Mouse (Mus musculus) forebrain, embryonic 15.5 days (tissue): Measurements from ENCODE around the gene Ppp1r15a. TPM values are rescaled to one million over a fixed set of nuclear protein-coding genes. Genes with fewer than 3 reads are reported as not detected.

Experiments
- ATAC-seq: fragments of 200-750 bp; cut with Nextera tagmentation; replicated peaks from 2 replicates; pipeline ENCODE4 v1.8.0; 2017; ENCODE audit warnings: mild to moderate bottlenecking, moderate TSS enrichment, moderate library complexity
- H3K27ac ChIP-seq: fragments of 300-500 bp; sonication (generic); replicated peaks from 2 replicates; pipeline ENCODE4 v1.5.1; 2015; ENCODE audit warnings: mild to moderate bottlenecking, inconsistent platforms
- H3K27me3 ChIP-seq: fragments of 300-500 bp; sonication (generic); 2 replicates; pipeline ENCODE4 v1.6.1; 2015; ENCODE audit warnings: inconsistent platforms
- H3K36me3 ChIP-seq: fragments of 300-500 bp; sonication (generic); 2 replicates; pipeline ENCODE4 v1.6.1; 2015; ENCODE audit warnings: mild to moderate bottlenecking, inconsistent platforms
- H3K4me1 ChIP-seq: fragments of 300-500 bp; sonication (generic); 2 replicates; pipeline ENCODE4 v1.6.1; 2015; ENCODE audit warnings: inconsistent platforms
- H3K4me2 ChIP-seq: fragments of 300-500 bp; sonication (generic); replicated peaks from 2 replicates; pipeline ENCODE4 v1.6.1; 2015; ENCODE audit warnings: mild to moderate bottlenecking, inconsistent platforms
- H3K4me3 ChIP-seq: fragments of 300-500 bp; sonication (generic); 2 replicates; pipeline ENCODE4 v1.5.1; 2015; ENCODE audit warnings: mild to moderate bottlenecking, inconsistent platforms
- H3K9ac ChIP-seq: fragments of 300-500 bp; sonication (generic); replicated peaks from 2 replicates; pipeline ENCODE4 v1.6.1; 2015; ENCODE audit warnings: mild to moderate bottlenecking, inconsistent platforms
- H3K9me3 ChIP-seq: fragments of 300-500 bp; sonication (generic); 2 replicates; pipeline ENCODE4 v1.6.1; 2016; ENCODE audit warnings: inconsistent platforms
- WGBS: fragments of 180-500 bp; shearing (Covaris S2); methylation state at CpG from one replicate; pipeline ENCODE4 v1.1.7; 2015; ENCODE audit warnings: mixed read lengths; 5-methylcytosine and 5-hydroxymethylcytosine counted together
- polyA plus RNA-seq: library from polyadenylated mRNA; unstranded; fragments of >200 nt; fragmentation: Nextera tagmentation; extraction: Ambion mirVana; gene quantifications from 2 replicates; pipeline ENCODE4 v1.2.1, GENCODE M21; 2015

Gene Ppp1r15a
- polyA plus RNA-seq, 1 experiment from 2014 or later = 15.4 TPM

DNA sequence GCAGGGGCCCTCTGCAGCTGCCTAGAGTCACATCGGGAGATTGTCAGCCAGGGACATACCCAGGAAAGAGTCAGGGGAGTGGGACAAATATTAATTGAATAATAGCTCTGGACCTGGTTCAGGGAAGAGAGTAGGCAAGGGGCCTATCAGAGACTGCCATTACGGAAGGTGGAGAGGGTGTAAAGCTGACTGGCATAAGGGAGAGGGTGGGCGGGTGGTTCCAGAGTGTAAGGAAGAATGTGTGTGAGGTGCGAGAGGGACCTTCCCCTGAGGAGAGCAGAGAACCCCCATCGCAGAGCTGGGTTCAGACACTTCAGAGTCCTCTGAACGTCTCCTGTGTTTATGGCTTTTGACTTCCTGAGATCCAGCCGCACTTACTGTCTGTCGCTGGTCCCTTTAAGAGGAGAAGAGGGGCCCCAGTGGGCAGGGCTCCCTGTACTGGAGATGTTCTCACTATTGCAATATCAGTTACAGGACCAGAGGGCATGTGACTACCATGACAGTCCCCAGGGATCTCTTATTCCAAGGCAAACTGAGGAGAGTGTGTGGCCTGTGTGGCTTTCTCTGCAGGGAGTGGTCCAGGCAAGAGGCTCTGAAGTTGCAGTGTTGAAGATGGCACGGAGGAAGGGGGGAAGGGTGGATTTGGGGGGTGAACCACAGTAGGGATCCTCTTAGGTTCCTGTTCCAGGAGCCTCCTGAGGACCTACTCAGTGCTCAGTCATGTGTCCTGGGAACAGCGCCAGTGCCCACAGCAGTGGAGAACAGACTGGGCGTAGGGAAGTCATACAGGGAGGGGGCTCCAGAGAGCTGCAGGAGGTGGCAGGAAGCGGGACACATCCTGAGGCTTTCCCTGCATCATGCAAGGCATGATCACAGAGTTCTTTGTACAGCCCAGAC lies 35.8 kb upstream of the Ppp1r15a start:
- H3K27me3 ChIP-seq = no peaks in the 10 kb centered on the region; the same call in 1 of the 2 replicates
- H3K4me1 ChIP-seq = no peaks in the 10 kb centered on the region
- no peak overlapping the region for H3K4me2 ChIP-seq
- no peak for ATAC-seq
- WGBS = 59% methylated on average over 12 of the region's 12 CpGs
- H3K36me3 ChIP-seq = no peaks in the 10 kb centered on the region
- no peak overlapping the region for H3K9ac ChIP-seq
- no peak overlapping the region for H3K27ac ChIP-seq
- H3K4me3 ChIP-seq = no peak overlapping the region
- no peaks in the 10 kb centered on the region for H3K9me3 ChIP-seq

GRCm38 (mm10) chr7:45560843-45561623 lies 35.0 kb upstream of the Ppp1r15a start:
- H3K9me3 ChIP-seq = no peaks in the 10 kb centered on the region
- 27% methylated on average over 17 of the region's 17 CpGs for WGBS
- no peaks in the 10 kb centered on the region; the same call in 1 of the 2 replicates for H3K27me3 ChIP-seq
- H3K9ac ChIP-seq = no peak overlapping the region
- H3K4me1 ChIP-seq = no peaks in the 10 kb centered on the region
- no peak overlapping the region for H3K4me2 ChIP-seq
- no peaks in the 10 kb centered on the region for H3K36me3 ChIP-seq
- H3K4me3 ChIP-seq = no peak overlapping the region
- H3K27ac ChIP-seq = no peak overlapping the region
- ATAC-seq = peak; percentile 66; the same call in 1 of the 2 replicates

DNA sequence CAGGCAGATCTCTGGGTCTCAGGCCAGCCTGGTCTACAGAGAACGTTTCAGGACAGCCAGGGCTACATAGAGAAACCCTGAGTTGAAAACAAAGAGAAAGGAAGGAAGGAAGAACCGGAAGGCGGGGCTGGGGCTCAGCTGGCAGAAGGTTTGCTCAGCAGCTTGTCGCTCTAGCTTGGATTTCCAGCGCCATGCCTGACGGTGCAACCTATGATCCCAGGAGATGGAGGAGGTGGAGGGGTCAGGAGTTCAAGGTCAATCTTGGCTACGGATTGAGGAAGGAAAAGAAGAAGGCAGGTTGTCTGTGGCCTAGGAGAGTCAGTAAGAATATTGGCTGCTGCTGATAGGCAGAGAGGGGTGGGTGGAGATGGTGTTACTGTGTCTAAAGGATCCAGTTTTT lies 34.2 kb upstream of the Ppp1r15a start:
- Histone ChIP-seq H3K4me3 (no peak overlapping the region), H3K27ac (no peak overlapping the region), H3K36me3 (no peaks in the 10 kb centered on the region), H3K9me3 (no peaks in the 10 kb centered on the region), H3K4me2 (no peak overlapping the region), H3K9ac (no peak overlapping the region), H3K4me1 (no peaks in the 10 kb centered on the region), H3K27me3 (no peaks in the 10 kb centered on the region; the same call in 1 of the 2 replicates)
- 87% methylated on average over 7 of the region's 7 CpGs for WGBS
- no peak for ATAC-seq

GRCm38 (mm10) chr7:45558907-45559306 lies 32.8 kb upstream of the Ppp1r15a start:
- no peaks in the 10 kb centered on the region; the same call in 1 of the 2 replicates for H3K27me3 ChIP-seq
- H3K9me3 ChIP-seq = no peaks in the 10 kb centered on the region
- no peak overlapping the region for H3K4me3 ChIP-seq
- no peak for ATAC-seq
- 54% methylated on average over 6 of the region's 6 CpGs for WGBS
- no peaks in the 10 kb centered on the region for H3K4me1 ChIP-seq
- no peak overlapping the region for H3K4me2 ChIP-seq
- H3K9ac ChIP-seq = no peak overlapping the region
- no peak overlapping the region for H3K27ac ChIP-seq
- no peaks in the 10 kb centered on the region for H3K36me3 ChIP-seq

DNA sequence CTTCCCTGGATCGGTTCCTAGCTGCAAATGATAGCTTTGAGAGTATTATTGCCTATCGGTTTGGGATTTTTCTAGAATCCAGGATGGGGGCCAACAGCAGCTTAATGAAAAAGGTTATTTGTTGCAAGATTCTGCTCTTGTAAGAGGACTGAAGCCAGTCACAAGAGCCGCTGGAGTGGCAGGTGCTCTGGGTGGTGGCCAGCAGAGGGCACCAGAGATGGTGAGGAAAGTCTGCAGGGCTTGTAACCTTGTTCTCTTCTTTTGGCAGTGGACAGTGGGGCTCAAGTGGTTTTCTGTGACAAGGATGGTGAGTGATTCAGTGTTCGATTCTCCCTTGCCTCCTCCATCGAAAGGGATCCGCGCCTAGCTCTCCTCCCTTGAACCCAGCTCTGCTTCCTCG lies 29.7 kb upstream of the Ppp1r15a start:
- Histone ChIP-seq H3K4me1 (no peaks in the 10 kb centered on the region), H3K4me2 (no peak overlapping the region), H3K9ac (no peak overlapping the region), H3K27ac (no peak overlapping the region), H3K9me3 (no peaks in the 10 kb centered on the region), H3K4me3 (no peak overlapping the region), H3K36me3 (no peaks in the 10 kb centered on the region), H3K27me3 (no peaks in the 10 kb centered on the region)
- WGBS = 27% methylated on average over 8 of the region's 8 CpGs
- no peak for ATAC-seq

DNA sequence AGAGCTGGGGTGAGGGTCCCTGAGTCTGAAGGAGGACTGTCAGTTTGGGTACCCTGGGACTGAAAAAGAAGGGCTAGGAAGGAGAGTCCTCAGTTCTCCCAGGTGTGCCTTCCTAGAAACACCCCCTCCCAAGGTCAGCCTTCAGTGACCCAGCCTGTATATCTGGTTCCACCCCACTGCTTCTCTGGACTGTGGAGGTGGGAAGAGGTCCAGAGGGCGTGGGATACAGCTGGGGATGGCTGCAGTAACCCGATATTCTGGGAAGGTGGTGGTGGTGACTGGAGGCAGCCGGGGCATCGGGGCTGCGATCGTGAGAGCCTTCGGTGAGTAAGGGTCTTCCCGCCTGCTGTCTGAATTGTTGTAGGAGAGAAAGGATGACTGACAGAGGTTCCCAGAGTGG lies 28.7 kb upstream of the Ppp1r15a start, which contains the start of gene Hsd17b14:
Gene Hsd17b14 (plus strand): TSS at position 150 of the 400 bp plus-strand sequence.
- WGBS = 58% methylated on average over 8 of the region's 8 CpGs
- Histone ChIP-seq H3K27me3 (no peaks in the 10 kb centered on the region), H3K9ac (no peak within 1 kb of the TSS), H3K9me3 (no peaks in the 10 kb centered on the region), H3K27ac (no peak within 1 kb of the TSS), H3K4me1 (no peaks in the 10 kb centered on the region), H3K4me3 (no peak within 1 kb of the TSS), H3K4me2 (no peak within 1 kb of the TSS), H3K36me3 (no peaks in the 10 kb centered on the region)
- no peak for ATAC-seq

DNA sequence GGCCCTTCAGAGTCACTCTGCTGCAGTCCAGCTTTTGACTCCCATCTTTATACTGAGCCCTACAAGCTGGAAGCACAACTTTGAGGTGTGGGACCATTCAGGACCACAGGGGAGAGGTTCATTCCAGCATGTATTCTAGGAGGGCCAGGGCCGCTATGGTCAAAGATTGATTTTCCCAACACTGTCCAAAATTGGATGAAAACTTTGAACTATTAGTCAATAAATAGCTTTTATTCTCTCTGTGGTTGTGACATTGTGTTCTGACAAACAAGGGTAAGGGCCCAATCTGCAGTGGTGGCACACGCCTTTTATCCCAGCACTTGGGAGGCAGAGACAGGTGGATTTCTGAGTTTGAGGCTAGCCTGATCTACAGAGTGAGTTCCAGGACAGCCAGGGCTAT lies 27.9 kb upstream of the Ppp1r15a start:
- Histone ChIP-seq H3K27ac (no peak overlapping the region), H3K36me3 (no peaks in the 10 kb centered on the region), H3K9me3 (no peaks in the 10 kb centered on the region), H3K27me3 (no peaks in the 10 kb centered on the region), H3K9ac (no peak overlapping the region), H3K4me2 (no peak overlapping the region), H3K4me3 (no peak overlapping the region), H3K4me1 (no peaks in the 10 kb centered on the region)
- no peak for ATAC-seq
- WGBS = 89% methylated on average over 2 of the region's 2 CpGs

- Histone ChIP-seq H3K4me3 (no peak overlapping the region), H3K27me3 (no peaks in the 10 kb centered on the region), H3K4me1 (no peaks in the 10 kb centered on the region), H3K4me2 (no peak overlapping the region), H3K9ac (no peak overlapping the region), H3K9me3 (no peaks in the 10 kb centered on the region), H3K27ac (no peak overlapping the region), H3K36me3 (no peaks in the 10 kb centered on the region)
- 63% methylated on average over 8 of the region's 8 CpGs for WGBS
- ATAC-seq = no peak
These were observed 27.5 kb upstream of the Ppp1r15a start for GRCm38 (mm10) chr7:45553519-45553918.

GRCm38 (mm10) chr7:45551512-45551883 lies 25.4 kb upstream of the Ppp1r15a start:
- ATAC-seq = no peak

GRCm38 (mm10) chr7:45550821-45551511 lies 24.9 kb upstream of the Ppp1r15a start:
- no peak overlapping the region for H3K27ac ChIP-seq
- 76% methylated on average over 11 of the region's 11 CpGs for WGBS
- no peak for ATAC-seq

More at GRCm38 (mm10) chr7:45551512-45551883, 25.4 kb upstream of the Ppp1r15a start:
- H3K27ac ChIP-seq = no peak overlapping the region
- H3K4me2 ChIP-seq = no peak overlapping the region
- H3K27me3 ChIP-seq = no peaks in the 10 kb centered on the region
- no peaks in the 10 kb centered on the region for H3K4me1 ChIP-seq
- H3K4me3 ChIP-seq = no peak overlapping the region
- WGBS = 79% methylated on average over 8 of the region's 8 CpGs
- H3K9ac ChIP-seq = no peak overlapping the region
- H3K9me3 ChIP-seq = no peaks in the 10 kb centered on the region
- no peaks in the 10 kb centered on the region for H3K36me3 ChIP-seq

GRCm38 (mm10) chr7:45549641-45550436 lies 23.8 kb upstream of the Ppp1r15a start:
- Histone ChIP-seq H3K27me3 (no peaks in the 10 kb centered on the region), H3K9ac (no peak overlapping the region), H3K4me3 (no peak overlapping the region), H3K36me3 (no peaks in the 10 kb centered on the region), H3K9me3 (no peaks in the 10 kb centered on the region), H3K4me1 (no peaks in the 10 kb centered on the region), H3K27ac (no peak overlapping the region), H3K4me2 (no peak overlapping the region)
- no peak for ATAC-seq
- 89% methylated on average over 16 of the region's 16 CpGs for WGBS

More at GRCm38 (mm10) chr7:45550821-45551511, 24.9 kb upstream of the Ppp1r15a start:
- no peaks in the 10 kb centered on the region for H3K27me3 ChIP-seq
- no peaks in the 10 kb centered on the region for H3K9me3 ChIP-seq
- no peaks in the 10 kb centered on the region for H3K36me3 ChIP-seq
- H3K4me1 ChIP-seq = no peaks in the 10 kb centered on the region
- no peak overlapping the region for H3K4me2 ChIP-seq
- H3K9ac ChIP-seq = no peak overlapping the region
- H3K4me3 ChIP-seq = no peak overlapping the region
